Mouse (Mus musculus): ENCODE results near the gene Chmp1a.

Chmp1a gene

GRCm38 (mm10) chr8:123155177-123155576 is 57.4 kb downstream of the Chmp1a start:
- DNase-seq (ENCODE audit: extremely low spot score), result no peak
